Mouse (Mus musculus) kidney, postnatal 36 days (tissue): Measurements from ENCODE around the gene 1700014D04Rik.
A peak's percentile ranks its signal among the peaks of the same experiment; 100 is the strongest.
"Not testable (repeated sequence)": the region's sequence is repeated elsewhere in the genome, so short reads cannot be mapped to it uniquely, and the experiment has no call there.

Experiments used
- DNase-seq, 2 experiments: peaks; one replicate each; pipeline ENCODE4 v3.0.0; 2021 to 2022; ENCODE audit warnings: mixed read lengths in 2 of 2

The 1700014D04Rik gene

GRCm38 (mm10) chr13:59734347-59734746, 12.2 kb downstream of the 1700014D04Rik start:
- not testable (repeated sequence) for DNase-seq

- no peak for DNase-seq
Measured at GRCm38 (mm10) chr13:59733936-59734335, 12.6 kb downstream of the 1700014D04Rik start.

- no peak for DNase-seq
Measured at GRCm38 (mm10) chr13:59731652-59732051, 14.9 kb downstream of the 1700014D04Rik start, which contains the start of gene Spata31d1d. TSS of gene Spata31d1d (minus strand) at chr13:59731752.

GRCm38 (mm10) chr13:59728378-59729093, 18.0 kb downstream of the 1700014D04Rik start:
- DNase-seq: peak; percentile 78 to 87

- no peak for DNase-seq
Measured at GRCm38 (mm10) chr13:59726139-59726867, 20.2 kb downstream of the 1700014D04Rik start.

GRCm38 (mm10) chr13:59722089-59722488, 24.5 kb downstream of the 1700014D04Rik start:
- DNase-seq: not testable (repeated sequence)

- DNase-seq: no peak
Measured at GRCm38 (mm10) chr13:59719475-59719874, 27.1 kb downstream of the 1700014D04Rik start.

GRCm38 (mm10) chr13:59718857-59719440, 27.6 kb downstream of the 1700014D04Rik start:
- DNase-seq: peak; percentile 32 to 54

- DNase-seq: no peak
Measured at GRCm38 (mm10) chr13:59713710-59714109, 32.8 kb downstream of the 1700014D04Rik start.

- DNase-seq: not testable (repeated sequence)
Measured at GRCm38 (mm10) chr13:59711984-59712383, 34.6 kb downstream of the 1700014D04Rik start, which contains the start of gene Spata31d1b. TSS of gene Spata31d1b (plus strand) at chr13:59712284.

GRCm38 (mm10) chr13:59710230-59710629, 36.3 kb downstream of the 1700014D04Rik start, which contains the start of gene Spata31d1a:
TSS of gene Spata31d1a (minus strand) at chr13:59710330.
- no peak for DNase-seq

- DNase-seq: peak; percentile 61 to 62
Measured at GRCm38 (mm10) chr13:59704562-59704961, 42.0 kb downstream of the 1700014D04Rik start.

GRCm38 (mm10) chr13:59703514-59703913, 43.0 kb downstream of the 1700014D04Rik start:
- no peak for DNase-seq

GRCm38 (mm10) chr13:59700137-59700536, 46.4 kb downstream of the 1700014D04Rik start:
- DNase-seq: peak in 1 of 2 experiments; percentile 15

- DNase-seq: no peak
Measured at GRCm38 (mm10) chr13:59699131-59699530, 47.4 kb downstream of the 1700014D04Rik start.

GRCm38 (mm10) chr13:59695781-59696180, 50.8 kb downstream of the 1700014D04Rik start:
- DNase-seq: no peak

GRCm38 (mm10) chr13:59694008-59694407, 52.5 kb downstream of the 1700014D04Rik start, which contains the start of gene 4921517D22Rik:
TSS of gene 4921517D22Rik (minus strand) at chr13:59694108.
- no peak for DNase-seq

GRCm38 (mm10) chr13:59691478-59691877, 55.1 kb downstream of the 1700014D04Rik start:
- no peak for DNase-seq
